Mouse (Mus musculus) G1E (cell line): ENCODE data around the gene Plac8. TPM values are rescaled to one million over a fixed set of nuclear protein-coding genes. Genes with fewer than 3 reads are reported as not detected.

Experiments used
- ATAC-seq: 2 replicates; pipeline ENCODE4 v1.8.0; 2016; ENCODE audit warnings: mild to moderate bottlenecking; ENCODE audit not compliant: insufficient number of reproducible peaks, poor library complexity, low FRiP score, severe bottlenecking; ENCODE audit errors: extremely low read depth
- DNase-seq: peaks from one replicate; pipeline ENCODE4 v3.0.0; 2012; ENCODE audit warnings: low spot score
- H3K27me3 ChIP-seq: 2 replicates; pipeline ENCODE4 v1.6.1; 2012; ENCODE audit warnings: mild to moderate bottlenecking, low read length, inconsistent platforms; ENCODE audit not compliant: insufficient read depth
- H3K36me3 ChIP-seq: replicated peaks from 2 replicates; pipeline ENCODE3; 2012; ENCODE audit warnings: mild to moderate bottlenecking, inconsistent platforms
- H3K4me1 ChIP-seq: 2 replicates; pipeline ENCODE4 v1.6.1; 2012; ENCODE audit warnings: low read depth, low read length, inconsistent platforms, mixed read lengths; ENCODE audit not compliant: insufficient read depth
- H3K4me3 ChIP-seq: 2 replicates; pipeline ENCODE4 v1.5.1; 2012; ENCODE audit warnings: low read depth, mild to moderate bottlenecking, inconsistent platforms, low read length, moderate library complexity, mixed read lengths
- H3K9me3 ChIP-seq: replicated peaks from 2 replicates; pipeline ENCODE4 v1.6.1; 2012; ENCODE audit warnings: inconsistent platforms
- CTCF ChIP-seq: IDR thresholded peaks from 2 replicates; pipeline ENCODE4 v1.5.1; 2012; ENCODE audit warnings: low read depth, low read length, inconsistent platforms, mixed read lengths
- GATA1 ChIP-seq: IDR thresholded peaks from 2 replicates; pipeline ENCODE4 v1.6.1; 2012; ENCODE audit warnings: borderline replicate concordance, low read length, inconsistent platforms, mixed read lengths
- GATA2 ChIP-seq: IDR thresholded peaks from 2 replicates; pipeline ENCODE4 v1.6.1; 2012; ENCODE audit warnings: low read depth, low read length, inconsistent platforms, borderline replicate concordance
- POLR2AphosphoS5 ChIP-seq: IDR thresholded peaks from 2 replicates; pipeline ENCODE4 v1.6.1; 2012; ENCODE audit warnings: low read depth, low read length, inconsistent platforms; ENCODE audit not compliant: insufficient replicate concordance
- TAL1 ChIP-seq: conservative IDR thresholded peaks from 2 replicates; pipeline ENCODE4 v1.6.1; 2012; ENCODE audit warnings: low read depth, low read length, inconsistent platforms, mixed read lengths
- polyA plus RNA-seq: library from polyadenylated mRNA; stranded (reverse); fragments of >175 nt; gene quantifications from 2 replicates; pipeline ENCODE4 v1.2.3, GENCODE M21; 2012
- total RNA-seq, 2 experiments: library from RNA; stranded (forward) in 1 of 2; stranded (reverse) in 1 of 2; fragments of 200-1000 nt in 1 of 2; fragments of >200 nt in 1 of 2; fragmentation: Nextera tagmentation in 1 of 2; gene quantifications; 2 replicates each; pipeline ENCODE4 v1.2.3; 2014 to 2017

Plac8 gene
- total and polyA plus RNA-seq, 3 experiments = 0.36 to 8.9 (median 5.9) TPM

- DNase-seq = no peak
- peaks cover 5% of the 10 kb centered on the region; the same call in 1 of the 2 replicates for H3K4me1 ChIP-seq
- H3K9me3 ChIP-seq = no peaks in the 10 kb centered on the region
- H3K27me3 ChIP-seq = no peaks in the 10 kb centered on the region
- no peak for TF ChIP-seq GATA1
- TF ChIP-seq CTCF = no peak
- H3K4me3 ChIP-seq = no peak overlapping the region
- no peak for ATAC-seq
- peaks cover 80% of the 10 kb centered on the region for H3K36me3 ChIP-seq
These were observed 45.9 kb downstream of the Plac8 start for GRCm38 (mm10) chr5:100526164-100526563.

DNA sequence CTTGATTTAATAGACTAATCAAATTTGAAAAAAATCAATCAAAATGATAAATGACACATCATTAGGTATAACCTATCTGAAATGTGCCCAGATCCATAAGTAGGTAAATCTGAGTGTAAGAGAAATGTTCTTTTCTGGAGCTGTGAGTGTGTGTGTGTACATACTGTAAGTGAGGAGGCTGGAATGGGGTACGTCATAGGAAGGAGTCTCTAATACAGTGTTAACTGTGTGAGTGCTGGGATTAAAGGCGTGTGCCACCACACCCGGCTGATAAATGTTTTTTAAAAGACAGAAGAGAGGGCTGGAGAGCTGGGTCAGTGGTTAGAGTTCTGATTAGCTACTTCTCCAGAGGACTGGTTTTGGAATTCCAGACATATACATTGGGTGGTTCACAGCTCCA, 46.4 kb downstream of the Plac8 start:
- H3K4me1 ChIP-seq = peaks cover 5% of the 10 kb centered on the region; the same call in 1 of the 2 replicates
- no peak for DNase-seq
- TF ChIP-seq CTCF = no peak
- TF ChIP-seq TAL1 = no peak
- no peak for TF ChIP-seq GATA2
- TF ChIP-seq POLR2AphosphoS5 = no peak
- no peak for TF ChIP-seq GATA1
- ATAC-seq = no peak
- peaks cover 75% of the 10 kb centered on the region for H3K36me3 ChIP-seq
- no peaks in the 10 kb centered on the region for H3K27me3 ChIP-seq
- no peaks in the 10 kb centered on the region for H3K9me3 ChIP-seq
- no peak overlapping the region for H3K4me3 ChIP-seq

DNA sequence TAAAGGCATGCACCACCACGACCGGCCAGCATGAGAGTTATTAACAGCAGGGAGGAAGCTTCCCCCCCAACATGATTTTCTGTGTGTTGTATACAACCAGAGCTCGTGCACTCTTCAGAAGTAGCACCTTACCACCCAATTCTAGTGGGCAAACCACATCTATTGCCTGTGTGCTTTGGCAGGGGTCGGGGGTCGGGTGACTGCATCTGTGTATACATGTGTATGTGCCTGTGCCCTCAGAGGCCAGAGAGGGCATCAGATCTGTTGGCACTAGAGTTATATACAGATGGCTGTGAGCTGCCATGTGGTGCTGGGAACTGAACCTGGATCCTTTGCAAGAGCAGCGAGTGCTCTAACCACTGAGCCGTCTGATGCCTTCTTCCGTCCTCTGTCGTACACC, 47.1 kb downstream of the Plac8 start:
- Histone ChIP-seq H3K9me3 (no peaks in the 10 kb centered on the region), H3K36me3 (peaks cover 74% of the 10 kb centered on the region), H3K4me3 (no peak overlapping the region), H3K27me3 (no peaks in the 10 kb centered on the region), H3K4me1 (peaks cover 11% of the 10 kb centered on the region)
- DNase-seq (no peak), ATAC-seq (no peak)
- TF ChIP-seq POLR2AphosphoS5 (no peak), CTCF (no peak), GATA1 (no peak)

DNA sequence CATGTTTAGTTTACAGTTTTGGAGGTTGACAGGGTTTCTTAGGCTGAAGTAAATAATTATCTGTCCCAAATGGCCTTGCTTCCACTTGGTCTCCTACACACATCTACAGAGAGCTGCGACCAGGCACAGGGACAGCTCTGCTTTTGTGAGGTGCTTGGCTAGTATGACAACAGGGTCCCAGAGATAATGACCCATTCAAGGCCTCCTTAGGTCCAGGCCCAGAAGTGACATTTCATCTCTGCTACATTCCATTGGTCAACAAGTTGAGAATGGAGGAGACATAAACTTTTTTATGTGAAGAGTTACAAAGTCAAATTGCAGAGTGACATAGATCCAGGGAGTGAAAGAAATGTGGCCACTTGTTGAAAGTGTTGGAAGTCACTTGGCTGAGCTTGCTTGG, 48.7 kb downstream of the Plac8 start:
- no peak for ATAC-seq
- Histone ChIP-seq H3K27me3 (no peaks in the 10 kb centered on the region), H3K4me1 (peaks cover 15% of the 10 kb centered on the region), H3K9me3 (no peaks in the 10 kb centered on the region), H3K4me3 (no peak overlapping the region), H3K36me3 (peaks cover 59% of the 10 kb centered on the region)
- TF ChIP-seq GATA2 = no peak
- TF ChIP-seq GATA1 = no peak
- TF ChIP-seq TAL1 = no peak
- no peak for TF ChIP-seq POLR2AphosphoS5
- no peak for TF ChIP-seq CTCF
- DNase-seq = no peak

GRCm38 (mm10) chr5:100520223-100520622, 51.8 kb downstream of the Plac8 start:
- no peaks in the 10 kb centered on the region for H3K27me3 ChIP-seq
- H3K4me1 ChIP-seq = peaks cover 26% of the 10 kb centered on the region
- peaks cover 36% of the 10 kb centered on the region for H3K36me3 ChIP-seq
- DNase-seq (no peak), ATAC-seq (no peak)
- no peak overlapping the region; the same call in 1 of the 2 replicates for H3K4me3 ChIP-seq
- no peak for TF ChIP-seq TAL1
- TF ChIP-seq POLR2AphosphoS5 = no peak
- no peak for TF ChIP-seq GATA2
- TF ChIP-seq GATA1 = no peak
- TF ChIP-seq CTCF = no peak
- H3K9me3 ChIP-seq = no peaks in the 10 kb centered on the region

- no peak for TF ChIP-seq GATA1
- TF ChIP-seq TAL1 = no peak
- no peak for TF ChIP-seq POLR2AphosphoS5
- no peak for TF ChIP-seq CTCF
- TF ChIP-seq GATA2 = no peak
- Histone ChIP-seq H3K9me3 (no peaks in the 10 kb centered on the region), H3K27me3 (peaks cover 2% of the 10 kb centered on the region; the same call in 1 of the 2 replicates), H3K4me1 (peaks cover 26% of the 10 kb centered on the region), H3K36me3 (peaks cover 26% of the 10 kb centered on the region), H3K4me3 (peak overlapping the region; percentile 82)
- no peak for ATAC-seq
- no peak for DNase-seq
These were observed 53.0 kb downstream of the Plac8 start for GRCm38 (mm10) chr5:100519027-100519411.
